Comparison of ENCODE assay signal across 23 mouse cellular contexts in genomic region chr10:117421283-117422107, GRCm38 (mm10). TPM values are rescaled to one million over a fixed set of nuclear protein-coding genes. Genes with fewer than 3 reads are reported as not detected.
DNase-seq lines count a peak whose midpoint lies in the region; ATAC-seq lines count a peak whose summit lies in the region.
"Had no signal": no experiment of that assay in that cellular context is flagged by ENCODE, and none has a peak within 500 bp of the region (broad histone marks: within the 10 kb centered on the region; RNA-seq: fewer than 3 reads in every experiment).

No protein-coding gene starts in this region.

- peaks cover 6% of the 10 kb centered on the region; the same call in 1 of the 2 replicates for H3K27me3 ChIP-seq in heart, embryonic 10.5 days (ENCODE audit: insufficient read depth, poor library complexity, severe bottlenecking)
- no peaks in the 10 kb centered on the region for H3K27me3 ChIP-seq in megakaryocyte, embryonic 14.5 days (replicated peaks)
- H3K27me3 ChIP-seq: CH12.LX had no signal

- H3K4me1 ChIP-seq in heart, embryonic 10.5 days, result peaks cover 28% of the 10 kb centered on the region
- peaks cover 81% of the 10 kb centered on the region for H3K4me1 ChIP-seq in megakaryocyte, embryonic 14.5 days

- no peaks in the 10 kb centered on the region for H3K36me3 ChIP-seq in heart, embryonic 10.5 days
- peaks cover 11% of the 10 kb centered on the region for H3K36me3 ChIP-seq in megakaryocyte, embryonic 14.5 days (replicated peaks; ENCODE audit: low read length)
- H3K36me3 ChIP-seq: G1E had no signal

- ATAC-seq in megakaryocyte, adult 5-6 weeks (ENCODE audit: poor library complexity, severe bottlenecking), result no peak
- no peak for ATAC-seq in erythroblast, adult 5-6 weeks (replicated peaks; ENCODE audit: low FRiP score, poor library complexity, severe bottlenecking)
- ATAC-seq: activated CD4-positive, CD25-positive, alpha-beta regulatory T cell, adult 4 months; CD4-positive, CD25-positive, alpha-beta regulatory T cell, adult 4 months; Patski had no signal

- H3K9me3 ChIP-seq in heart, embryonic 10.5 days, result no peaks in the 10 kb centered on the region
- H3K9me3 ChIP-seq in megakaryocyte, embryonic 14.5 days, result 0 out of 2 replicates have a peak, but pooled peaks cover 3% of the 10 kb centered on the region
- H3K9me3 ChIP-seq: G1E had no signal

- no peak overlapping the region for H3K27ac ChIP-seq in heart, embryonic 10.5 days

- intact Hi-C loops in gastrocnemius, postnatal 36 days (cut with DNase I), result no loop called here

- WGBS in heart, embryonic 10.5 days, result 76% methylated on average over 7 of the region's 7 CpGs

- H3K4me3 ChIP-seq in heart, embryonic 10.5 days, result no peak overlapping the region
- peak overlapping the region; percentile 5 for H3K4me3 ChIP-seq in megakaryocyte, embryonic 14.5 days (replicated peaks)

- peak; percentile 36 for DNase-seq in heart, adult 11 months
- no peak for DNase-seq in heart, embryonic 10.5 days (ENCODE audit: low spot score)
- DNase-seq in 3T3-L1 (ENCODE audit: low read depth, low spot score) (peak; percentile 91), adipocyte (ENCODE audit: low spot score) (peak; percentile 93)
- no peak for DNase-seq in gastrocnemius, postnatal 36 days
- DNase-seq: adrenal gland, adult 2 months; adrenal gland, adult 8-10 months; adrenal gland, postnatal 10 days; adrenal gland, postnatal 14 days; adrenal gland, postnatal 25 days; adrenal gland, postnatal 36 days; cerebellum, adult 11 months; cerebellum, adult 11-12 months; cerebellum, adult 18-20 months; cerebellum, adult 2 months had no signal

RNA-seq across cellular contexts. Expression of gene Cpsf6, which starts 41.7 kb away (rescaled TPM):
- polyA plus RNA-seq in heart, embryonic 10.5 days (2016; fragmentation: Nextera tagmentation; extraction: Ambion mirVana), result 128 and 138 TPM in 2 replicates
- polyA plus RNA-seq in megakaryocyte, embryonic 14.5 days (2012; ENCODE audit: insufficient read depth, low replicate concordance), result 77.6 and 434 TPM in 2 replicates
- total RNA-seq in megakaryocyte, adult 5-6 weeks (2015), result 70.3 and 88.4 TPM in 2 replicates
- 87.7 and 103 TPM in 2 replicates for total RNA-seq in megakaryocyte, adult 5-6 weeks (2017)
- 37.6 and 47.7 TPM in 2 replicates for total RNA-seq in erythroblast, adult 5-6 weeks (2015; ENCODE audit: low replicate concordance)
- total RNA-seq in erythroblast, adult 5-6 weeks (2017; ENCODE audit: low replicate concordance), result 36.5 and 47.0 TPM in 2 replicates
- 10 to 100 TPM; 18.9 to 20.3 TPM for total RNA-seq in gastrocnemius, postnatal 36 days (2021)

Comparison
In these comparisons a context has a peak if more than half of its experiments do, and no peak if none do; other contexts are left out.
1. DNase-seq: peak in heart, adult 11 months (single experiment), 3T3-L1 (single experiment) and adipocyte (single experiment); none in heart, embryonic 10.5 days (single experiment) and gastrocnemius, postnatal 36 days (0 of 2).